In the genomic region with DNA sequence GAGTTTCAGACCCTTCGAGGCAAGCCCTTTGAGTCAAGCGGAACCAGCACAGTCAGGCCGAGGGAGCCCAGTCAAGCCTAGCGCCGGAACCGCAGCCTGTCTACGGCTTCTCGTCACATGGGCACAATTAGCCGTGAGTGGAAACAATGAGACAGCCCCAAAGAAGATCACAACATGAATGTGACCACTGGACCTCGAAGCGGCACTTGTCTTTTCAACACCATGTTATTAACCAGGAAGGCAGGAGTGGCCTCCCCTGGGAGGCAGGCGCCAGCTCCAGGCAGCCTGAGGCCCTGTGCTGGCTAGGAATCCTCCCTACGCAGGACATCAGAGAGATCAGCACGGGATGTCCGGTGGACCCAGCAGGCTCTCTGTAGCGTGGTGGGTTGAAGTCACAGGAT, we compare ENCODE assay signal across 1 mouse cellular context.
TF ChIP-seq lines count a peak whose summit lies in the region.

No protein-coding gene starts in this region.

TF ChIP-seq in CH12.LX, 34 proteins besides CTCF, POLR2A, EP300 and RAD21 (continued from another document):
- TF ChIP-seq IRF4 (IDR thresholded peaks at IDR 0.05; ENCODE audit: low read depth, low read length) = peak; percentile 37; the same call in 1 of the 2 replicates
- TF ChIP-seq TBP (conservative IDR thresholded peaks at IDR 0.05; ENCODE audit: low read depth, low read length) = no peak
- no peak for TF ChIP-seq ZMIZ1 (IDR thresholded peaks at IDR 0.05; ENCODE audit: low read depth, low read length)
